Mouse (Mus musculus) forebrain, embryonic 10.5 days (tissue): Measurements from ENCODE around the gene Prkg2. TPM values are rescaled to one million over a fixed set of nuclear protein-coding genes. Genes with fewer than 3 reads are reported as not detected.

ENCODE experiments used
- DNase-seq: peaks from one replicate; pipeline ENCODE4 v3.0.0-alpha.2; 2017; ENCODE audit warnings: low spot score; ENCODE audit errors: extremely low spot score
- H3K27ac ChIP-seq: fragments of 300-500 bp; sonication (generic); 2 replicates; pipeline ENCODE4 v1.5.1; 2016; ENCODE audit warnings: mild to moderate bottlenecking
- H3K27me3 ChIP-seq: fragments of 300-500 bp; sonication (generic); 2 replicates; pipeline ENCODE4 v1.6.1; 2016; ENCODE audit warnings: mild to moderate bottlenecking; ENCODE audit not compliant: poor library complexity, severe bottlenecking
- H3K36me3 ChIP-seq: fragments of 300-500 bp; sonication (generic); replicated peaks from 2 replicates; pipeline ENCODE4 v1.6.1; 2016; ENCODE audit warnings: mild to moderate bottlenecking, moderate library complexity
- H3K4me1 ChIP-seq: fragments of 300-500 bp; sonication (generic); 2 replicates; pipeline ENCODE4 v1.6.1; 2016
- H3K4me3 ChIP-seq: fragments of 300-500 bp; sonication (generic); 2 replicates; pipeline ENCODE4 v1.5.1; 2016; ENCODE audit warnings: mild to moderate bottlenecking, moderate library complexity
- H3K9me3 ChIP-seq: fragments of 300-500 bp; sonication (generic); 2 replicates; pipeline ENCODE4 v1.6.1; 2016; ENCODE audit warnings: mild to moderate bottlenecking, moderate library complexity
- WGBS: fragments of 180-500 bp; shearing (Covaris S2); methylation state at CpG from one replicate; pipeline ENCODE4 v1.1.7; 2016; 5-methylcytosine and 5-hydroxymethylcytosine counted together
- polyA plus RNA-seq: library from polyadenylated mRNA; unstranded; fragments of >200 nt; fragmentation: Nextera tagmentation; extraction: Ambion mirVana; gene quantifications from 2 replicates; pipeline ENCODE4 v1.2.1, GENCODE M21; 2016

Prkg2 gene
- 1.6 and 2.0 TPM in 2 replicates for polyA plus RNA-seq

- Histone ChIP-seq H3K4me3 (peak within 1 kb of the TSS; percentile 87), H3K36me3 (no peaks in the 10 kb centered on the region; the same call in 1 of the 2 replicates), H3K27ac (peak within 1 kb of the TSS; percentile 91), H3K9me3 (no peaks in the 10 kb centered on the region), H3K27me3 (peaks cover 50% of the 10 kb centered on the region), H3K4me1 (peaks cover 27% of the 10 kb centered on the region)
- peak; percentile 63 for DNase-seq
- under 1% methylated on average over 93 of the region's 94 CpGs for WGBS
Observed at GRCm38 (mm10) chr5:99036596-99037441, at the start of gene Prkg2. Prkg2 (minus strand) TSS chr5:99037351.

- Histone ChIP-seq H3K4me3 (no peak overlapping the region), H3K9me3 (no peaks in the 10 kb centered on the region), H3K27me3 (no peaks in the 10 kb centered on the region), H3K36me3 (no peaks in the 10 kb centered on the region), H3K27ac (0 out of 2 replicates have a peak overlapping the region, but pooled peaks have one; percentile 25), H3K4me1 (peaks cover 12% of the 10 kb centered on the region)
- WGBS, result 29% methylated on average over 5 of the region's 5 CpGs
- DNase-seq, result no peak
Observed at GRCm38 (mm10) chr5:99083955-99084354, 46.8 kb upstream of the Prkg2 start.

GRCm38 (mm10) chr5:99078375-99078774 is 41.2 kb upstream of the Prkg2 start:
- Histone ChIP-seq H3K9me3 (no peaks in the 10 kb centered on the region), H3K27ac (no peak overlapping the region), H3K4me1 (peaks cover 5% of the 10 kb centered on the region; the same call in 1 of the 2 replicates), H3K4me3 (no peak overlapping the region), H3K36me3 (no peaks in the 10 kb centered on the region), H3K27me3 (no peaks in the 10 kb centered on the region)
- DNase-seq, result no peak
- 64% methylated on average over 2 of the region's 2 CpGs for WGBS

GRCm38 (mm10) chr5:99068391-99068790 is 31.2 kb upstream of the Prkg2 start:
- no peak for DNase-seq
- Histone ChIP-seq H3K9me3 (no peaks in the 10 kb centered on the region), H3K36me3 (no peaks in the 10 kb centered on the region), H3K4me3 (no peak overlapping the region), H3K4me1 (no peaks in the 10 kb centered on the region), H3K27ac (no peak overlapping the region), H3K27me3 (no peaks in the 10 kb centered on the region)
- 93% methylated on average over 2 of the region's 2 CpGs for WGBS

GRCm38 (mm10) chr5:99062582-99062981 is 25.4 kb upstream of the Prkg2 start:
- Histone ChIP-seq H3K4me1 (no peaks in the 10 kb centered on the region), H3K27me3 (no peaks in the 10 kb centered on the region), H3K4me3 (no peak overlapping the region), H3K36me3 (no peaks in the 10 kb centered on the region), H3K9me3 (no peaks in the 10 kb centered on the region), H3K27ac (no peak overlapping the region)
- DNase-seq, result no peak

GRCm38 (mm10) chr5:99039021-99039420 is 1.9 kb upstream of the Prkg2 start:
- Histone ChIP-seq H3K27me3 (peaks cover 50% of the 10 kb centered on the region), H3K4me3 (no peak overlapping the region), H3K9me3 (no peaks in the 10 kb centered on the region), H3K4me1 (peaks cover 25% of the 10 kb centered on the region), H3K27ac (no peak overlapping the region), H3K36me3 (no peaks in the 10 kb centered on the region; the same call in 1 of the 2 replicates)
- 96% methylated on average over 6 of the region's 6 CpGs for WGBS
- DNase-seq, result no peak

- peaks cover 50% of the 10 kb centered on the region for H3K27me3 ChIP-seq
- 4% methylated on average over 9 of the region's 9 CpGs for WGBS
- peak; percentile 20 for DNase-seq
- no peaks in the 10 kb centered on the region; the same call in 1 of the 2 replicates for H3K36me3 ChIP-seq
- H3K27ac ChIP-seq, result peak overlapping the region; percentile 91
- H3K4me1 ChIP-seq, result peaks cover 25% of the 10 kb centered on the region
- H3K9me3 ChIP-seq, result no peaks in the 10 kb centered on the region
- peak overlapping the region; percentile 87 for H3K4me3 ChIP-seq
Observed at GRCm38 (mm10) chr5:99037442-99037811, 276 bp upstream of the Prkg2 start.

GRCm38 (mm10) chr5:99035961-99036360 is 1.2 kb downstream of the Prkg2 start:
- Histone ChIP-seq H3K27me3 (peaks cover 50% of the 10 kb centered on the region), H3K36me3 (no peaks in the 10 kb centered on the region; the same call in 1 of the 2 replicates), H3K4me3 (peak overlapping the region; percentile 87), H3K4me1 (peaks cover 30% of the 10 kb centered on the region), H3K9me3 (no peaks in the 10 kb centered on the region), H3K27ac (peak overlapping the region; percentile 91)
- no peak for DNase-seq
- WGBS, result 52% methylated on average over 9 of the region's 9 CpGs

GRCm38 (mm10) chr5:99031551-99032149 is 5.5 kb downstream of the Prkg2 start:
- WGBS, result 68% methylated on average over 6 of the region's 6 CpGs
- no peaks in the 10 kb centered on the region; the same call in 1 of the 2 replicates for H3K36me3 ChIP-seq
- peaks cover 22% of the 10 kb centered on the region for H3K27me3 ChIP-seq
- H3K4me1 ChIP-seq, result peaks cover 19% of the 10 kb centered on the region
- H3K27ac ChIP-seq, result no peak overlapping the region
- H3K4me3 ChIP-seq, result no peak overlapping the region
- H3K9me3 ChIP-seq, result 0 out of 2 replicates have a peak, but pooled peaks cover under 1% of the 10 kb centered on the region
- DNase-seq, result no peak

- Histone ChIP-seq H3K4me3 (no peak overlapping the region), H3K4me1 (no peaks in the 10 kb centered on the region), H3K36me3 (peaks cover 11% of the 10 kb centered on the region), H3K27ac (no peak overlapping the region), H3K27me3 (no peaks in the 10 kb centered on the region), H3K9me3 (0 out of 2 replicates have a peak, but pooled peaks cover 2% of the 10 kb centered on the region)
- 72% methylated on average over 3 of the region's 3 CpGs for WGBS
- no peak for DNase-seq
Observed at GRCm38 (mm10) chr5:99026343-99026742, 10.8 kb downstream of the Prkg2 start.

GRCm38 (mm10) chr5:99019709-99020108 is 17.4 kb downstream of the Prkg2 start:
- no peaks in the 10 kb centered on the region for H3K27me3 ChIP-seq
- H3K4me1 ChIP-seq, result peaks cover 11% of the 10 kb centered on the region; the same call in 1 of the 2 replicates
- no peaks in the 10 kb centered on the region for H3K9me3 ChIP-seq
- peaks cover 11% of the 10 kb centered on the region for H3K36me3 ChIP-seq
- no peak overlapping the region for H3K4me3 ChIP-seq
- DNase-seq, result no peak
- H3K27ac ChIP-seq, result no peak overlapping the region
- 88% methylated on average over 6 of the region's 6 CpGs for WGBS

GRCm38 (mm10) chr5:99015140-99015539 is 22.0 kb downstream of the Prkg2 start:
- DNase-seq, result no peak
- Histone ChIP-seq H3K9me3 (no peaks in the 10 kb centered on the region), H3K4me1 (peaks cover 11% of the 10 kb centered on the region; the same call in 1 of the 2 replicates), H3K36me3 (no peaks in the 10 kb centered on the region), H3K4me3 (no peak overlapping the region), H3K27ac (no peak overlapping the region), H3K27me3 (no peaks in the 10 kb centered on the region)
- 77% methylated on average over 3 of the region's 3 CpGs for WGBS
